Mouse (Mus musculus) gastrocnemius, postnatal 36 days (tissue): ENCODE data around the gene Tdpoz2. TPM values are rescaled to one million over a fixed set of nuclear protein-coding genes. Genes with fewer than 3 reads are reported as not detected.
"Not testable (repeated sequence)": the region's sequence is repeated elsewhere in the genome, so short reads cannot be mapped to it uniquely, and the experiment has no call there.

Experiments used
- DNase-seq, 2 experiments: peaks; one replicate each; pipeline ENCODE4 v3.0.0; 2022
- intact Hi-C: fragments of 180-260 bp; cut with DNase I; formaldehyde crosslinking; loops from one replicate; pipeline ENCODE4 v1.15.1; 2025
- long read RNA-seq, 2 experiments: library from polyadenylated mRNA; stranded (forward); transcript quantifications; one replicate each; pipeline ENCODE4 v2.0.0; 2021
- total RNA-seq, 2 experiments: library from RNA; stranded (reverse); gene quantifications; 2 replicates each; pipeline ENCODE4 v1.2.3; 2021

Tdpoz2 gene
- total RNA-seq: not detected
- long read RNA-seq, experiment 1: 0 reads
- long read RNA-seq, experiment 2: 0 reads

- intact Hi-C loops: no loop called here
- DNase-seq: no peak
Measured at GRCm38 (mm10) chr3:93652586-93652985, at the start of gene Tdpoz2. Gene Tdpoz2, minus strand, starts transcription at chr3:93652686.

- DNase-seq, intact Hi-C loops: not testable (repeated sequence)
Measured at GRCm38 (mm10) chr3:93692970-93693369, 40.5 kb upstream of the Tdpoz2 start, which contains the start of gene Gm37596. Gene Gm37596, minus strand, starts transcription at chr3:93693070.

- intact Hi-C loops: not testable (repeated sequence)
Measured at GRCm38 (mm10) chr3:93676210-93676609, 23.7 kb upstream of the Tdpoz2 start, which contains the start of gene Tdpoz1. Gene Tdpoz1, minus strand, starts transcription at chr3:93676310.

GRCm38 (mm10) chr3:93670805-93671503 is 18.5 kb upstream of the Tdpoz2 start:
- intact Hi-C loops, DNase-seq: not testable (repeated sequence)

More at GRCm38 (mm10) chr3:93676210-93676609, 23.7 kb upstream of the Tdpoz2 start, which contains the start of gene Tdpoz1:
- not testable (repeated sequence) for DNase-seq

GRCm38 (mm10) chr3:93654260-93654659 is 1.8 kb upstream of the Tdpoz2 start:
- intact Hi-C loops: no loop called here
- no peak for DNase-seq

- DNase-seq, intact Hi-C loops: not testable (repeated sequence)
Measured at GRCm38 (mm10) chr3:93630917-93631714, 21.4 kb downstream of the Tdpoz2 start.

GRCm38 (mm10) chr3:93608970-93609369 is 43.5 kb downstream of the Tdpoz2 start:
- intact Hi-C loops, DNase-seq: not testable (repeated sequence)

- intact Hi-C loops: no loop called here
- DNase-seq: no peak
Measured at GRCm38 (mm10) chr3:93601903-93602302, 50.6 kb downstream of the Tdpoz2 start.

Other genes starting within 250 kb of the Tdpoz2 start
- gene Tchh, start 210.4 kb downstream of the Tdpoz2 start, total RNA-seq: not detected
- gene Tchhl1, start 183.9 kb downstream of the Tdpoz2 start, total RNA-seq: not detected
- 10 to 100 TPM; 37.6 to 43.6 TPM for gene S100a11, start 132.2 kb downstream of the Tdpoz2 start, total RNA-seq
- 10 to 100 TPM; 38.8 to 50.5 TPM for gene S100a10, start 97.6 kb downstream of the Tdpoz2 start, total RNA-seq
- not detected for gene Tdpoz1, start 23.6 kb upstream of the Tdpoz2 start, total RNA-seq
- not detected for gene Gm37596, start 40.4 kb upstream of the Tdpoz2 start, total RNA-seq
- not detected for gene Gm5773, start 120.3 kb upstream of the Tdpoz2 start, total RNA-seq
- not detected for gene Tdpoz4, start 143.7 kb upstream of the Tdpoz2 start, total RNA-seq
- not detected for gene Tdpoz3, start 173.3 kb upstream of the Tdpoz2 start, total RNA-seq